Mouse (Mus musculus): ENCODE measurements around the gene Hoxc10. TPM values are rescaled to one million over a fixed set of nuclear protein-coding genes. Genes with fewer than 3 reads are reported as not detected.

Gene Hoxc10
- total RNA-seq (2017): not detected in 2 replicates

GRCm38 (mm10) chr15:102966776-102967311 is at the start of gene Hoxc10:
TSS of gene Hoxc10 (plus strand) at chr15:102966796.
- ATAC-seq (replicated peaks; ENCODE audit: low read depth, poor library complexity, severe bottlenecking): no peak

DNA sequence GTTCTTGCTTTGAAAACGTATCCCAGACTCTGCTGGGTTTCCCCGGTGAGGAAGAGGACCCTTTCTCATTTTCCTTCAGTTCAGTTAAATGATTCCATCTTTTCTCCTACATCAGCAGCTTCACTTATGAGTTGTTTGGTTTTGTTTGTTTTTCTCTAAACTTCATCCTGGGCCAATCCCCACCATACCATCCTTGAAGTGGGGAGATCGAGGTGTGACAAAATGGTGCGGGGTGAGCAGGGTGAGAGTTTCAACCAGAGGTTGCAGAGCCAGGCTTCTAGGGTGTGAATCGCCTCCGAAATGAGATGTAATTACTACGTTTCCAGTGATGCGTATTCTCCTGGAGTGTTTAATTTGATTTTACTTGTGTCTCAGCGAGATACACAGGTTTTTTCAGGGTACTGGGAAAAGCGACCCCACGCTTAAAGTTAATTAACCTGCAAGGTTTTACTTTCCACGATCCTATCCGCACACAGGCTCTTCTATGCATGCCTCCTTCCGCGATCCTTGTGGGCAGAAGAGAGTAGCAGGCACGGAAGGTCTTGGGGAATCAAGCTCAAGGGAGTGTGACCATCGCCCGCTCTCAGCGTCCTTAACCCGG is 48.5 kb upstream of the Hoxc10 start:
- no peak for ATAC-seq (replicated peaks; ENCODE audit: low read depth, poor library complexity, severe bottlenecking)

DNA sequence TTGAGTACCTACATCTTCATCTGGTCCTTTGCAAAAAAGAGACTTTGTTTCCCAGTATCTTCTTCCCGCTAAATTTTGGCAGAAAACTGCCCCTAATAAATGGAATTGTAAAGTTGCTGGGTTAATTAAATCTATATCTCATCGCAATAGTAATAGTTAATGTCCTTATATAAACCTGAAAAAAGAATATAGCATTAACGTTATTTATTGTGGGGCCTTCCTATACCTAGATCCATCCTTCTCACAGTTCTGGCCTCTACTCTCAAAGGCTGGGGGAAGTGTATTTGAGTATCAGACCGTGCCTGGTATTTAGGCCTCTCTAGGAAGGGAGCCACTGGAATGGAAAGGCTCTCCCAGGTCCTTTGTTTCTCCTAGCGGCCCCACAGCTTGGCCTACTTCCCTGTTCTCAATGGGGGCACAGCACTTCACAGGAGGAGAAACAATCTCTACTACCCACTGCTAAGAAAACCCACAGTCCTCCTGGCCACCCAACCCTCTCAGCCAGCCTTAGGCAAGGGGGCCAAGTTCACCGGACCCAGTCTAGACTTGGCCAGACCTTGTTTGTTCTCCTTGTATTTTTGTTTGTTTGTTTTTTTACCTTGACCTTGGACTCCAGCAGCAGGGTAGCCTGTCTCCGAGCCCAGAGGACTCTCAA is 47.9 kb upstream of the Hoxc10 start:
- no peak for ATAC-seq (replicated peaks; ENCODE audit: low read depth, poor library complexity, severe bottlenecking)

DNA sequence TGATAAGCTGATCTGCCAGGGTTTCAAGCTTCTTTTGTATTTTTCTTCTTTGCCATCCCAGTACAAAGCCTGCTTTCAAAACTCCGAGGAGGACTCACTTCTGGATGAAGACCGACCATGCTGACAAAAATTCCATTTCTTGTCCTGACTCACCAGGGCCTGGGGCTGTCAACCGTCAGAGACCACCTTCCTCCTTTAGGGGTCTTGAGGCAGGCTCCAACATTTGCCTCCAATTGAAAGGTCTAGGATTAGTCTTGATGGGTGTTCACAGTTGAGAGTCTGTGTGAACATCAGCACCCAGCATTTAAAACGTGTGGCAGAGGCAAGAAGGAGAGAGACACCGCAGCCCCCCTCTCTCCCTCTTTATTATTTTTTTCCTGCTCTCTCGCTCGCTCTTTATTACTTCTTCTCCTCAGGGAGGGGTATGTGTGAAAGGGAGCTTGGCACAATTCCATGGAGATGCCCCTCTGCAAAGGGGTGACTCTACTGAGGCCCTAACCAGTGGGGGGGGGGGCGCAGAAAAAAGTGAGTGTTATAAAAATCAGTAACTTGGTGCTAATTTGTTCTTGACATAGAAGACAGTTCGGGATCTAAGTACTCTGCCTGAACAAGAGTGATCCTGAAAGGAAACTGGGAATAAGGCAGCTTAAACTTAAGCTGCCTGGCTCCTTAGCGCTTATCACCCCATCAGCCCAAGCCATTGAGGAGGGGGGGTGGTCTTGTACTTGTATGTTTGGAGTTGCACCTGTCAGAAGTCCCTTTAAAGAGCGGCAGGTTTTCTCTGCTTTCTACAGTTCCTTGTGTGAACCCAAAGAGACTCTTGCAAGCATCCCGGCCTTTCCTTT is 47.0 kb upstream of the Hoxc10 start:
- no peak for ATAC-seq (replicated peaks; ENCODE audit: low read depth, poor library complexity, severe bottlenecking)

- ATAC-seq (replicated peaks; ENCODE audit: low read depth, poor library complexity, severe bottlenecking): peak; percentile 32; the same call in 1 of the 2 replicates
Observed at GRCm38 (mm10) chr15:102920619-102921018, 46.0 kb upstream of the Hoxc10 start.

DNA sequence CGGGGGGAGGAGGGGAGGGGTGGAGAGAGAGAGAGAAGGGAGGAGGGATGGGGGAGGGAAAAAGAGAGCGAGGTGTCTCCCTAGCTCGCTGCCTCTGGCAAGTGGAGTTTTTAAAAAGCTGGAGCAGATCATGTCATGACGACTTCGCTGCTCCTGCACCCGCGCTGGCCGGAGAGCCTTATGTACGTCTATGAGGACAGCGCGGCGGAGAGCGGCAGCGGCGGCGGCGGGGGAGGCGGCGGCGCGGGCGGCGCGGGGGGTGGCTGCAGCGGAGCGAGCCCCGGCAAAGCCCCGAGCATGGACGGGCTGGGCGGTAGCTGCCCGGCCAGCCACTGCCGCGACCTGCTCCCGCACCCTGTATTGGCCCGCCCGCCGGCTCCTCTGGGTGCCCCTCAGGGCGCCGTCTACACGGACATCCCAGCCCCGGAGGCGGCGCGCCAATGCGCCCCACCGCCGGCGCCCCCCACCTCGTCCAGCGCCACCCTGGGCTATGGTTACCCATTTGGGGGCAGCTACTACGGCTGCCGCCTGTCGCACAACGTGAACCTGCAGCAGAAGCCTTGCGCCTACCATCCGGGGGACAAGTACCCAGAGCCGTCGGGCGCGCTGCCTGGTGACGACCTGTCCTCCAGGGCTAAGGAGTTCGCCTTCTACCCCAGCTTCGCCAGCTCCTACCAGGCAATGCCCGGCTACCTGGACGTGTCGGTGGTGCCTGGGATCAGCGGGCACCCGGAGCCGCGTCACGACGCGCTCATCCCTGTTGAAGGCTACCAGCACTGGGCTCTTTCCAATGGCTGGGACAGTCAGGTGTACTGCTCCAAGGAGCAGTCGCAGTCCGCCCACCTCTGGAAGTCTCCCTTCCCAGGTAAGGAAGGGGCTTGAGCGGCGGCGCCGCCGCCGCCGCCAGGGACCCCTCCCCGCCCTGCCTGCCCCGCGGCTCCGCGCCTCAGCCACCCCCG is 45.3 kb upstream of the Hoxc10 start, which contains the start of gene Hoxc13:
Gene Hoxc13, plus strand, starts transcription at position 51 of the 959 bp plus-strand sequence.
- no peak for ATAC-seq (replicated peaks; ENCODE audit: low read depth, poor library complexity, severe bottlenecking)

DNA sequence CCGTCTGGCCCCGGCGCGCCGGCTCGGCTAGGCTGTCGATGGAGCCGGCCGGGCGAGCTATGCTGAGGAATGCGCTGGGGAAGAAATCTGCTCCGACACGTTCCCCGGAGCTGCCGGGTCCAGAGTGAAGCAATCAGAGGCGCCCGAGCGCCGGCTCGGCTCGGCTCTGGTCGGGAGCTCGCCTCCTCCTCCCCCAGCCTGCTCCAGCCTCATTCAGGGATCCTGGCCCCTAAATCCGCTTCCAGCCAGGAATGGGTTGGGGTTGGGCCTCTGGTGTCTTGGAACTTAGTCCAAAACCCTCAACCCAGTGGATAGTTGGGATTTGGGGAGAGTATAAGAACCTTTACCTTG is 44.6 kb upstream of the Hoxc10 start:
- ATAC-seq (replicated peaks; ENCODE audit: low read depth, poor library complexity, severe bottlenecking): no peak

DNA sequence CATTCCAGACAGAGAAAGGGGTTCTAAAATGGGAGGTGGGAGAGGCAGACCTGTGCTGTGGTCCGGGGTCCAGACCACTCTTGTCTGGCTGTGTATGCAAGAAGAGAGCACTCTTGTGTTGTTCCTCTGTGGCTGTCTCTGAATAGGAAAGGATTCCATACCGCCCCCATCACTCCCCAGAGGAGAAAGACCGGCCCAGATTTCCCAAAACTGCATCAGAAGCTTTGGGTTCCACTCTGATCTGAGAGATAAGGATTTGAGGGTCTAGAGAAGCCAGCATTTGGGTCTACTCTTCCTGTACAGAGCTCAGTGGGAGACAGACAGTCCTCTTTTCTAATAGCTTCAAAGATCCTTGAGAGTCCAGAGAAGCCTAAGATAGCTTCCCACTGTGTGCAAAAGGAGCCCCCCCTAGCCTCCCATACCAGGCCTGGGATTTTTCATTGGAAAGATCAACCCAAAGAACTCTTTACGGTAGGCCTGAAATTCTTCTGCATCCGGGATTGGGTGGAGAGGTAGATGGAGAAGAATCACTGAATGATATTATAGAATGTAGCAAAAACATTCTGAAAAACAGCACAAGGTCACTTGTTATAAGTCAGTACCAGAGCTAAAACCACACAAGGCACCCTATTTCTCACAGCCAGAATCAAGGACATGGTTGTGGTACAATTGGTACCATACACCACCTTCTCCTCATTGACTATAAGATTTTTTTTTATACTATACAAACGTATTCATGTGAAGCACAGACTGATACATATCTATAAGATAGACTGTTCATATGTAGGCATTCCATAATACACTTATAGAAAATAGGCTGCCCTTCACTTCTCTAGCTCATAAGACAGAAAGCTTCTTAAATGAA is 43.7 kb upstream of the Hoxc10 start:
- ATAC-seq (replicated peaks; ENCODE audit: low read depth, poor library complexity, severe bottlenecking): no peak

- no peak for ATAC-seq (replicated peaks; ENCODE audit: low read depth, poor library complexity, severe bottlenecking)
Observed at GRCm38 (mm10) chr15:102927032-102927645, 39.5 kb upstream of the Hoxc10 start.

GRCm38 (mm10) chr15:102931706-102932358 is 34.8 kb upstream of the Hoxc10 start:
- ATAC-seq (replicated peaks; ENCODE audit: low read depth, poor library complexity, severe bottlenecking): no peak

GRCm38 (mm10) chr15:102934438-102934837 is 32.2 kb upstream of the Hoxc10 start:
- ATAC-seq (replicated peaks; ENCODE audit: low read depth, poor library complexity, severe bottlenecking): no peak

DNA sequence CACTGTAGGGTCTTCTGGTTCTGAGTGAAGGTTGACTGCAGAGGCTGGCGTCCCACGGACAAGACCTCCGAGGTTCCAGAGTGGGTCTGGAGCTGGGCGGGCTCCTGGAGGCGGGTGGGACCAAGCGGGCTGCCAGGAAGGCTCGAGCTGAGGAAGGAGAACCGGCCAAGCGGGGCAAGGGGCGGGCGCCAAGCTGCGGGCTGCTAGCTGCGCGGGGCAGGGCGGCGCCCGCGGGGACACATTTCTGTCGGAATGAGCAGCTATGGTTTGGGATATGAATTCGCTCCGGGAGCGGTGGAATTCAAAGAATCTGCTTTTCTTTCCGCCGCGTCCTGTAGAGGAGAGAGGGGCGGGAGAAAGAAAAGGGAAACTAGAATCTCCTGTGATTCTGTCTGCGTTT is 31.7 kb upstream of the Hoxc10 start:
- ATAC-seq (replicated peaks; ENCODE audit: low read depth, poor library complexity, severe bottlenecking): no peak

- no peak for ATAC-seq (replicated peaks; ENCODE audit: low read depth, poor library complexity, severe bottlenecking)
Observed at GRCm38 (mm10) chr15:102936279-102936972, 30.2 kb upstream of the Hoxc10 start, which contains the start of gene Hoxc12. TSS of gene Hoxc12 (plus strand) at chr15:102936757.

DNA sequence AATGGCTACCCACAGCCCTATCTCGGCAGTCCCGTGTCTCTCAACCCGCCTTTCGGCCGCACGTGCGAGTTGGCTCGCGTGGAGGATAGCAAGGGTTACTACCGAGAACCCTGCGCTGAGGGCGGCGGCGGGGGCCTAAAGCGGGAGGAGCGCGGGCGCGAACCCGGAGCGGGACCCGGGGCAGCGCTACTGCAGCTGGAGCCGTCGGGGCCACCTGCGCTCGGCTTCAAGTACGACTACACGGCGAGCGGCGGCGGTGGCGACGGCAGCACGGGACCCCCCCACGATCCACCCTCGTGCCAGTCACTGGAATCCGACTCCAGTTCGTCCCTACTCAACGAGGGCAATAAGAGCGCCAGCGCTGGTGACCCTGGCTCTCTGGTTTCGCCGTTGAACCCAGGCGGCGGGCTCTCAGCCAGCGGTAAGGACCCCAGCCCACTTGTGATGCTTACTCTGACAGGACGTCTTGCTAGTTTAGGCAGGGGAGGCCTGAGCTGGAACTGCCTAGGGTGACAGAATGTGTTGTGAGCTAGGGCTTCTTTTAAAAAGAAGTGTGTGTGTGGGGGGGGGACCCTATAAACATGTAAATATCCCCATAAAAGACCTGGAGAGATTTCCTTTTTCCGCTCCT is 29.4 kb upstream of the Hoxc10 start:
- no peak for ATAC-seq (replicated peaks; ENCODE audit: low read depth, poor library complexity, severe bottlenecking)

DNA sequence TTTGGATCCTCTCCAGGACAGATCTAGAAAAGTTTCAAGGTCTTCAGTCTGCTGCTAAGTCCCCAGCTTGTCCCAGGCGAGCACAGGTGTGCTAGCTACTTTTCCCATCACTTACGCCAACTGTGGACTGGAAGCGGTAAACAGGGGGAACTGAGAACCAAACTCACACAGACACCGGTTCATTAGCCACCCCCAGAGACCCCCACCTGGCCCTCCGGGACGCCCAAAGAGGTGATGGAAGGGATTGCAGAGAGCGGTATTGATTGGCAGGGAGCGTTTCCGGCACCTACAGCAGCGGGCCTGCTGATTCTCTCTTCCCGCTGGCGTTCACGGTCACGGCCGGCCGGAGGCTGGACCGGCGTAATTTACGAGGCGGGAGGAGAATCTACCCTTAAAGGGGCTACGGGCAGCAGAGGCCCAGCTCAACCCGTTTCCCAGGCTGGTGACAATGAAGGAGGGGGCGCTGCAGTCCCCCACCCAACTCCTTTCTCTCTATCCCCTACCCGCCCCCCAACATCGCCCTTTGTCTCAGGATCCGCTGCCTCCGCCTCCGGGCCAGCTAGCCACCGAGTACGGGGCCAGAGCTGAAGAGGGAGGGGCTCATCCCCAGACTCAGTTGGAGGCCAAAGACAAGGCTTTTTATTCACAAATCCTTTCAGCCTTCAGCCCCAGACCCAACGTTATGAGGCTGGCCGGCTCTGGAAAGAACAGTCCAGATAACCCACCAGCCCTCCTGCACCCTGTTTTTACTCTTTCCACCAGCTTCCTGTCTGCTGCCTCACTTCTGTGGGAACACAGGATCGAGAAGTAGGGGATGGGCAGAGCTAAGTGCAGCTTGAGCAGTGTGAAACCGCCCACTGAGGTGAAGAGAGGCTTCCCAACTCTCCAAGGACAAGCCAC is 27.1 kb upstream of the Hoxc10 start:
- no peak for ATAC-seq (replicated peaks; ENCODE audit: low read depth, poor library complexity, severe bottlenecking)

Data from common myeloid progenitor, adult 5-6 weeks (primary cell).